Mouse (Mus musculus): ENCODE measurements around the gene Tbc1d25. TPM values are rescaled to one million over a fixed set of nuclear protein-coding genes. Genes with fewer than 3 reads are reported as not detected.

The Tbc1d25 gene
- polyA plus RNA-seq, 2 experiments = 12.2 to 19.4 TPM

DNA sequence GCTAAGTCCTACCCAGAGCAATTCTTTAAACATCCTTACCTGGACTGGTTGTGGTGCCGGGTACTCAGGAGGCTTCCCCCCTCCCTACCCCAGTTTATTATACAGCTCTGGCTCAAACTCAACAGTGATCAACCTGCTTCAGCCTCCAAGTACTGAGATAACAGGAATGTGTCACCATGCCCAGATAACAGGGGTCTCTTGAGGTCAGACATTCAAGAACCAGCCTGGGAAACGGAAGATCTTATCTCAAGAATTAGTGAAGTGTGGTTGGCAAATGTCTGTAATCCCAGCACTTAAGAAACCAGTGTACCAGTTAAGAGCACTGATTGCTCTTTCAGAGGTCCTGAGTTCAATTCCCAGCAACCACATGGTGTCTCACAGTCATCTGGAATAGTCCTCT, 42.1 kb upstream of the Tbc1d25 start:
- Histone ChIP-seq H3K36me3 (ENCODE audit: control insufficient read depth, insufficient read depth, low read length) (no peaks in the 10 kb centered on the region), H3K4me2 (replicated peaks; ENCODE audit: low read depth, low read length, severe bottlenecking) (no peak overlapping the region), H3K9me3 (ENCODE audit: control insufficient read depth, low read length) (no peaks in the 10 kb centered on the region), H3K4me3 (replicated peaks; ENCODE audit: low read length) (no peak overlapping the region), H3K27ac (replicated peaks; ENCODE audit: low read depth, low read length) (no peak overlapping the region), H3K4me1 (ENCODE audit: control insufficient read depth, insufficient read depth, low read length) (no peaks in the 10 kb centered on the region), H3K9ac (ENCODE audit: low read depth, low read length, severe bottlenecking) (no peak overlapping the region), H3K27me3 (ENCODE audit: control insufficient read depth, insufficient read depth, low read length) (no peaks in the 10 kb centered on the region)
- DNase-seq (ENCODE audit: low spot score) = no peak
- WGBS = 50% methylated on average over 2 of the region's 2 CpGs
- TF ChIP-seq POLR2A (IDR thresholded peaks at IDR 0.05; ENCODE audit: borderline replicate concordance, extremely low read depth, insufficient read depth, insufficient read length) = no peak
- no peak for ATAC-seq (ENCODE audit: low FRiP score, low read depth)

DNA sequence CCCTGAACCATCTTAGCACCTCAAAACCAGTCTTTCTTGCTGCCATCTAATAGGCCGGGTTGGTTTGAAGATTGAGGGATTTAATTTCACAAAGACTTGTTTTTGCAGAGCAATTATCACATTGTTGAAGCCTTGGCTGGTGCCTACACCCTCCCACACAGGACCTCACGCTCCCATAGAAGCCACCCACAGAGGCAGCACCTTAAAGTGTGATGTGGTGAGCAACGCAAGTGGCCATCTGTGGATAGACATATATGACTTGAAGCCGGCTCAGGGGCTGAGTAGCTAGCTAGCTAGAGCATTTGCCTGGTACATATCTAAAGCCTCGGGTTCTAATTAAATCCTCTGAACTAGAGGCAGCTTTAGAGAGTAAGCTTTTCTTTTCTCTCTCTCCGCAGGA, 41.4 kb upstream of the Tbc1d25 start:
- WGBS = 38% methylated on average over 6 of the region's 6 CpGs
- no peaks in the 10 kb centered on the region for H3K9me3 ChIP-seq (ENCODE audit: control insufficient read depth, low read length)
- no peaks in the 10 kb centered on the region for H3K27me3 ChIP-seq (ENCODE audit: control insufficient read depth, insufficient read depth, low read length)
- no peak overlapping the region for H3K4me3 ChIP-seq (replicated peaks; ENCODE audit: low read length)
- H3K4me2 ChIP-seq (replicated peaks; ENCODE audit: low read depth, low read length, severe bottlenecking) = no peak overlapping the region
- no peak for TF ChIP-seq POLR2A (IDR thresholded peaks at IDR 0.05; ENCODE audit: borderline replicate concordance, extremely low read depth, insufficient read depth, insufficient read length)
- no peak overlapping the region for H3K27ac ChIP-seq (replicated peaks; ENCODE audit: low read depth, low read length)
- DNase-seq (ENCODE audit: low spot score) = no peak
- no peaks in the 10 kb centered on the region for H3K4me1 ChIP-seq (ENCODE audit: control insufficient read depth, insufficient read depth, low read length)
- no peak for ATAC-seq (ENCODE audit: low FRiP score, low read depth)
- no peaks in the 10 kb centered on the region for H3K36me3 ChIP-seq (ENCODE audit: control insufficient read depth, insufficient read depth, low read length)
- H3K9ac ChIP-seq (ENCODE audit: low read depth, low read length, severe bottlenecking) = no peak overlapping the region

DNA sequence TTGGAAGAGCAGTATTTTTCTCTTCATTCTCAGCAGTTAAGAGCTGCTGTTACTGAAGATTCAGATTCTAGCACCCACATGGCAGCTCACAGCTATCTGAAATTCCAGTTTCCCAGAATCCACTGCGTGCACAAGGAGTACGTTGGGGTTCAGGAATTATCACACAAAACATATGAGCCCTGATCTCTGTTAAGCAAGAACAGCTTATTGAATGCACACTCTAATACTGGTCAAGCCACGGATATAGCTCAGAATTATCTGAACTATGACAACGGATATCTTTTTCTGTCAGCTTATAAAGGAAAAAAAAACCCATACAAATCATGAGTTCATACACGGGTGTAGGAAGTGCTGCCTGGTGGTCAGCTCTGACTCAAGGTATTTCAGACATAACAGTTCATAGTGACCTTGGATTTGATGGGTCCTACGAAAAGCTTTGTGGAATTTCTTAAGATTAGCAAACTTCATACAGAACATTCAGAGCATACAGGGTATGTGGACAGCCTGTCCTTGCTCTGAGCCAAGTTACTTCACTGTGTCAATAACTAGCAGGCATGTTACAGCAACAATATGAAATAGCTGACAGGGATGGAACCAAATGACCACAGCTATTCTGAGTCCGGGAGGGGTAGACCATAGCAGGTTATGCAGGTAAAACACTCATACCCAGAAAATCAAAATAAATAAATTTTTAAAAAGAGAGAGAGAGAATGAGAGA, 35.7 kb upstream of the Tbc1d25 start:
- no peak overlapping the region for H3K4me2 ChIP-seq (replicated peaks; ENCODE audit: low read depth, low read length, severe bottlenecking)
- DNase-seq (ENCODE audit: low spot score) (no peak), ATAC-seq (ENCODE audit: low FRiP score, low read depth) (no peak)
- H3K9ac ChIP-seq (ENCODE audit: low read depth, low read length, severe bottlenecking) = no peak overlapping the region
- no peaks in the 10 kb centered on the region for H3K4me1 ChIP-seq (ENCODE audit: control insufficient read depth, insufficient read depth, low read length)
- no peaks in the 10 kb centered on the region for H3K36me3 ChIP-seq (ENCODE audit: control insufficient read depth, insufficient read depth, low read length)
- no peak for TF ChIP-seq POLR2A (IDR thresholded peaks at IDR 0.05; ENCODE audit: borderline replicate concordance, extremely low read depth, insufficient read depth, insufficient read length)
- H3K27me3 ChIP-seq (ENCODE audit: control insufficient read depth, insufficient read depth, low read length) = no peaks in the 10 kb centered on the region
- no peaks in the 10 kb centered on the region for H3K9me3 ChIP-seq (ENCODE audit: control insufficient read depth, low read length)
- H3K4me3 ChIP-seq (replicated peaks; ENCODE audit: low read length) = no peak overlapping the region
- H3K27ac ChIP-seq (replicated peaks; ENCODE audit: low read depth, low read length) = no peak overlapping the region
- WGBS = 78% methylated on average over 7 of the region's 7 CpGs

DNA sequence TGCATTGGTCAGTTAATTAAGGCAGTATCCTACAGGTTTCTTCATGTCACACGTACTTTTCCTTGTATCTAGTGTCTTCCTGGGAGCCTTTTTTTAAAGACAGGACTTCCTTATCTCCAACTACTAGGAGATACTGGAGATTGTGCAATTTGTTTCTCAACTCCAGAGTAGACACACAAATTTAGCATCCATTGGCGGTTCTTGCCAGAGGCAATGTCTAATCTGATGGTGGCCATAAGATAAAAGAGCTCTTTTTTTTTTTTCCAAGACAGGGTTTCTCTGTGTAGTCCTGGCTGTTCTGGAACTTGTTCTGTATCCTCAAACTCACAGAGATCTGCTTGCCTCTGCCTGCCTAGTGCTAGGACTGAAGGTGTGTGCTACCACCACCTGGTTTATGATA, 33.7 kb upstream of the Tbc1d25 start:
- Histone ChIP-seq H3K27ac (replicated peaks; ENCODE audit: low read depth, low read length) (no peak overlapping the region), H3K4me2 (replicated peaks; ENCODE audit: low read depth, low read length, severe bottlenecking) (no peak overlapping the region), H3K4me1 (ENCODE audit: control insufficient read depth, insufficient read depth, low read length) (0 out of 2 replicates have a peak, but pooled peaks cover 2% of the 10 kb centered on the region), H3K27me3 (ENCODE audit: control insufficient read depth, insufficient read depth, low read length) (no peaks in the 10 kb centered on the region), H3K36me3 (ENCODE audit: control insufficient read depth, insufficient read depth, low read length) (no peaks in the 10 kb centered on the region), H3K9me3 (ENCODE audit: control insufficient read depth, low read length) (no peaks in the 10 kb centered on the region), H3K4me3 (replicated peaks; ENCODE audit: low read length) (no peak overlapping the region), H3K9ac (ENCODE audit: low read depth, low read length, severe bottlenecking) (no peak overlapping the region)
- no peak for DNase-seq (ENCODE audit: low spot score)
- no peak for TF ChIP-seq POLR2A (IDR thresholded peaks at IDR 0.05; ENCODE audit: borderline replicate concordance, extremely low read depth, insufficient read depth, insufficient read length)
- WGBS = 81% methylated on average over 2 of the region's 2 CpGs
- no peak for ATAC-seq (ENCODE audit: low FRiP score, low read depth)

DNA sequence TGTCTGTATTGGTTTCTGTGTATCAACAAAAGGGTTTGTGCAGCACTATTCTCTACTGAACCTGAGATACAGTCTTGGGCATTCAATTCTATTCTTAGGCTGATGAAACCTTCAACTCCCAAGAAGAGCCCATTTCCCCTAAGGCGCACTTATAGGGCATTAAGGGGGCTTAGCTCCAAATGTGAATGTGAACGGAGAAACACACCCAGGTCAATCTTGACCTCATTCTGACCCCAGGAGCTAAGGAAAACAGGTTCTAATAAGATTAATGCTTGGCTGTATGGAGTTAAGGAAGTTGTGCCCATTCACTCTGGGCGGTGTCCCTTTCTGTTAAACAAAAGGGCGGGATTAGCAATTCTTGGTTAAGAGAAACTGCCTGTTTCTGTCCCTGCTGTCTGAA, 31.2 kb upstream of the Tbc1d25 start:
- no peak overlapping the region for H3K4me3 ChIP-seq (replicated peaks; ENCODE audit: low read length)
- DNase-seq (ENCODE audit: low spot score) = no peak
- H3K27ac ChIP-seq (replicated peaks; ENCODE audit: low read depth, low read length) = no peak overlapping the region
- H3K9me3 ChIP-seq (ENCODE audit: control insufficient read depth, low read length) = no peaks in the 10 kb centered on the region
- 37% methylated on average over 4 of the region's 4 CpGs for WGBS
- ATAC-seq (ENCODE audit: low FRiP score, low read depth) = no peak
- 0 out of 2 replicates have a peak, but pooled peaks cover 2% of the 10 kb centered on the region for H3K4me1 ChIP-seq (ENCODE audit: control insufficient read depth, insufficient read depth, low read length)
- TF ChIP-seq POLR2A (IDR thresholded peaks at IDR 0.05; ENCODE audit: borderline replicate concordance, extremely low read depth, insufficient read depth, insufficient read length) = no peak
- H3K9ac ChIP-seq (ENCODE audit: low read depth, low read length, severe bottlenecking) = no peak overlapping the region
- no peak overlapping the region for H3K4me2 ChIP-seq (replicated peaks; ENCODE audit: low read depth, low read length, severe bottlenecking)
- no peaks in the 10 kb centered on the region for H3K36me3 ChIP-seq (ENCODE audit: control insufficient read depth, insufficient read depth, low read length)
- no peaks in the 10 kb centered on the region for H3K27me3 ChIP-seq (ENCODE audit: control insufficient read depth, insufficient read depth, low read length)
